Mouse (Mus musculus) forelimb bud, embryonic 11.5 days (tissue): ENCODE measurements around the gene Wrap53.
A peak's percentile ranks its signal among the peaks of the same experiment; 100 is the strongest.
"Not testable (repeated sequence)": the region's sequence is repeated elsewhere in the genome, so short reads cannot be mapped to it uniquely, and the experiment has no call there.

Experiments used
- DNase-seq: peaks from one replicate; pipeline ENCODE4 v3.0.0-alpha.2; 2012; ENCODE audit warnings: low read depth, low spot score

Gene Wrap53

GRCm38 (mm10) chr11:69564391-69564790 is 15.7 kb downstream of the Wrap53 start:
- DNase-seq, result no peak

- DNase-seq, result no peak
Measured at GRCm38 (mm10) chr11:69563373-69563772, 16.7 kb downstream of the Wrap53 start.

GRCm38 (mm10) chr11:69560896-69561854 is 18.9 kb downstream of the Wrap53 start:
- DNase-seq, result peak; percentile 89

- peak; percentile 82 for DNase-seq
Measured at GRCm38 (mm10) chr11:69559851-69560765, 19.9 kb downstream of the Wrap53 start, which contains the start of gene Efnb3. Gene Efnb3 (minus strand): TSS chr11:69560205.

GRCm38 (mm10) chr11:69559183-69559582 is 20.9 kb downstream of the Wrap53 start:
- DNase-seq, result no peak

GRCm38 (mm10) chr11:69558756-69559155 is 21.3 kb downstream of the Wrap53 start:
- DNase-seq, result no peak

- no peak for DNase-seq
Measured at GRCm38 (mm10) chr11:69557381-69557958, 22.6 kb downstream of the Wrap53 start.

- no peak for DNase-seq
Measured at GRCm38 (mm10) chr11:69554539-69555140, 25.4 kb downstream of the Wrap53 start.

- no peak for DNase-seq
Measured at GRCm38 (mm10) chr11:69553341-69553721, 26.7 kb downstream of the Wrap53 start.

- DNase-seq, result peak; percentile 59
Measured at GRCm38 (mm10) chr11:69552622-69553340, 27.3 kb downstream of the Wrap53 start.

- DNase-seq, result no peak
Measured at GRCm38 (mm10) chr11:69551310-69551709, 28.7 kb downstream of the Wrap53 start.

- DNase-seq, result no peak
Measured at GRCm38 (mm10) chr11:69549060-69549656, 30.9 kb downstream of the Wrap53 start, which contains the start of gene Dnah2. Gene Dnah2 (minus strand): TSS chr11:69549110.

GRCm38 (mm10) chr11:69547071-69547470 is 33.0 kb downstream of the Wrap53 start:
- peak; percentile 63 for DNase-seq

- DNase-seq, result peak; percentile 89
Measured at GRCm38 (mm10) chr11:69546423-69547053, 33.5 kb downstream of the Wrap53 start.

- DNase-seq, result no peak
Measured at GRCm38 (mm10) chr11:69545957-69546356, 34.1 kb downstream of the Wrap53 start.

GRCm38 (mm10) chr11:69543598-69543997 is 36.5 kb downstream of the Wrap53 start:
- DNase-seq, result no peak

GRCm38 (mm10) chr11:69541741-69542140 is 38.3 kb downstream of the Wrap53 start:
- not testable (repeated sequence) for DNase-seq

- no peak for DNase-seq
Measured at GRCm38 (mm10) chr11:69540700-69541099, 39.4 kb downstream of the Wrap53 start.

- no peak for DNase-seq
Measured at GRCm38 (mm10) chr11:69534990-69535389, 45.1 kb downstream of the Wrap53 start.
